8 mouse cellular contexts compared by ENCODE assay signal in genomic region chr10:53581087-53581486, GRCm38 (mm10). TPM values are rescaled to one million over a fixed set of nuclear protein-coding genes. Genes with fewer than 3 reads are reported as not detected.
DNase-seq lines count a peak whose midpoint lies in the region; ATAC-seq and TF ChIP-seq lines count a peak whose summit lies in the region.

No protein-coding gene starts in this region.

- peak overlapping the region; percentile 51 for H3K4me3 ChIP-seq in heart, embryonic 15.5 days
- peak overlapping the region; percentile 32 for H3K4me3 ChIP-seq in forebrain, postnatal 0 days (ENCODE audit: low read depth, low read length)
- peak overlapping the region; percentile 24; the same call in 1 of the 2 replicates for H3K4me3 ChIP-seq in liver, postnatal 0 days (ENCODE audit: low read depth, low read length)

- no peaks in the 10 kb centered on the region for H3K27me3 ChIP-seq in heart, embryonic 15.5 days
- H3K27me3 ChIP-seq in forebrain, postnatal 0 days (ENCODE audit: insufficient read depth, low read length), result no peaks in the 10 kb centered on the region
- H3K27me3 ChIP-seq in liver, postnatal 0 days (ENCODE audit: insufficient read depth, low read length), result no peaks in the 10 kb centered on the region

- H3K9ac ChIP-seq in heart, embryonic 15.5 days, result peak overlapping the region; percentile 48
- peak overlapping the region; percentile 45; the same call in 1 of the 2 replicates for H3K9ac ChIP-seq in forebrain, postnatal 0 days
- H3K9ac ChIP-seq in liver, postnatal 0 days (replicated peaks), result no peak overlapping the region

- no peak for DNase-seq in heart, adult 8-10 months (ENCODE audit: low spot score)
- DNase-seq in cerebellum, postnatal 10 days, result peak; percentile 22 to 35
- no peak for DNase-seq in forebrain, postnatal 0 days
- DNase-seq in liver, postnatal 0 days, result no peak
- DNase-seq in spleen, postnatal 36 days (ENCODE audit: low spot score in 2 of 2), result no peak
- DNase-seq in right cerebral cortex, adult 18-20 months, result no peak
- no peak for DNase-seq in left cerebral cortex, adult 18-20 months (ENCODE audit: low spot score in 2 of 2)

- no peak for TF ChIP-seq EP300 in liver, postnatal 0 days (IDR thresholded peaks at IDR 0.05; ENCODE audit: low read depth)

- H3K9me3 ChIP-seq in heart, embryonic 15.5 days (replicated peaks), result no peaks in the 10 kb centered on the region
- no peaks in the 10 kb centered on the region for H3K9me3 ChIP-seq in forebrain, postnatal 0 days (ENCODE audit: low read length)
- H3K9me3 ChIP-seq in liver, postnatal 0 days (ENCODE audit: low read length), result no peaks in the 10 kb centered on the region

- H3K4me2 ChIP-seq in heart, embryonic 15.5 days, result peak overlapping the region; percentile 87
- H3K4me2 ChIP-seq in forebrain, postnatal 0 days (ENCODE audit: low read depth), result peak overlapping the region; percentile 57
- peak overlapping the region; percentile 74 for H3K4me2 ChIP-seq in liver, postnatal 0 days (ENCODE audit: low read depth, low read length)

- WGBS in heart, embryonic 15.5 days, result 13% methylated on average over 11 of the region's 12 CpGs
- WGBS in forebrain, postnatal 0 days, result 15% methylated on average over 9 of the region's 12 CpGs
- WGBS in liver, postnatal 0 days (ENCODE audit: insufficient replicate concordance), result 45% methylated on average over 9 of the region's 12 CpGs

- H3K27ac ChIP-seq in heart, embryonic 15.5 days, result no peak overlapping the region
- no peak overlapping the region for H3K27ac ChIP-seq in forebrain, postnatal 0 days (ENCODE audit: low read depth, low read length)
- H3K27ac ChIP-seq in liver, postnatal 0 days (ENCODE audit: low read depth), result no peak overlapping the region

- no peaks in the 10 kb centered on the region for H3K36me3 ChIP-seq in heart, embryonic 15.5 days
- H3K36me3 ChIP-seq in forebrain, postnatal 0 days (ENCODE audit: insufficient read depth), result no peaks in the 10 kb centered on the region
- H3K36me3 ChIP-seq in liver, postnatal 0 days (replicated peaks; ENCODE audit: insufficient read depth, low read length), result no peaks in the 10 kb centered on the region

- peaks cover 13% of the 10 kb centered on the region for H3K4me1 ChIP-seq in heart, embryonic 15.5 days (replicated peaks)
- no peaks in the 10 kb centered on the region for H3K4me1 ChIP-seq in forebrain, postnatal 0 days (ENCODE audit: insufficient read depth)
- 0 out of 2 replicates have a peak, but pooled peaks cover 3% of the 10 kb centered on the region for H3K4me1 ChIP-seq in liver, postnatal 0 days (ENCODE audit: insufficient read depth)

- no peak for TF ChIP-seq CTCF in forebrain, postnatal 0 days (IDR thresholded peaks at IDR 0.05; ENCODE audit: low read depth)
- TF ChIP-seq CTCF in liver, postnatal 0 days (IDR thresholded peaks at IDR 0.05; ENCODE audit: low read depth), result no peak

- peak; percentile 61 for ATAC-seq in heart, embryonic 15.5 days (replicated peaks; ENCODE audit: insufficient number of reproducible peaks, insufficient read depth, low FRiP score, low read depth)
- peak; percentile 65 for ATAC-seq in forebrain, postnatal 0 days
- ATAC-seq in liver, postnatal 0 days, result no peak

RNA-seq across cellular contexts. Expression of gene Asf1a, which starts 15.5 kb away (rescaled TPM):
- polyA plus RNA-seq in heart, embryonic 15.5 days (2015; fragmentation: Nextera tagmentation; extraction: Ambion mirVana), result 56.7 and 65.3 TPM in 2 replicates
- 10 to 100 TPM; 26.4 to 30.3 (median 29.1) TPM for total RNA-seq in heart, adult 8-10 months (2022)
- total RNA-seq in forebrain, postnatal 0 days (2014; rRNA removed), result 39.1 and 40.6 TPM in 2 replicates
- polyA plus RNA-seq in forebrain, postnatal 0 days (2015; fragmentation: Nextera tagmentation; extraction: Ambion mirVana), result 62.1 and 72.8 TPM in 2 replicates
- polyA plus RNA-seq in liver, postnatal 0 days (2015; fragmentation: Nextera tagmentation; extraction: Ambion mirVana), result 49.7 and 51.8 TPM in 2 replicates
- 10 to 100 TPM; 24.3 to 26.0 TPM for total RNA-seq in left cerebral cortex, adult 18-20 months (2021)

RNA-seq across cellular contexts. Expression of gene Mcm9, which starts 49.2 kb away (rescaled TPM):
- 7.7 and 8.5 TPM in 2 replicates for polyA plus RNA-seq in heart, embryonic 15.5 days (2015; fragmentation: Nextera tagmentation; extraction: Ambion mirVana)
- total RNA-seq in heart, adult 8-10 months (2022), result 1 to 10 TPM; 2.5 to 3.6 (median 2.8) TPM
- total RNA-seq in forebrain, postnatal 0 days (2014; rRNA removed), result 4.5 and 6.0 TPM in 2 replicates
- 4.8 and 5.4 TPM in 2 replicates for polyA plus RNA-seq in forebrain, postnatal 0 days (2015; fragmentation: Nextera tagmentation; extraction: Ambion mirVana)
- polyA plus RNA-seq in liver, postnatal 0 days (2015; fragmentation: Nextera tagmentation; extraction: Ambion mirVana), result 2.7 and 3.0 TPM in 2 replicates
- 1 to 10 TPM; 5.5 to 5.9 TPM for total RNA-seq in left cerebral cortex, adult 18-20 months (2021)

Comparison
In these comparisons a context has a peak if more than half of its experiments do, and no peak if none do; other contexts are left out.
1. DNase-seq: peak in cerebellum, postnatal 10 days (2 of 2); none in heart, adult 8-10 months (single experiment), forebrain, postnatal 0 days (single experiment), liver, postnatal 0 days (single experiment), spleen, postnatal 36 days (0 of 2), right cerebral cortex, adult 18-20 months (single experiment) and left cerebral cortex, adult 18-20 months (0 of 2).
2. Peak in every context shown above with its lines, with median percentiles within 50 percentile points of each other: H3K4me2 ChIP-seq and H3K4me3 ChIP-seq.